Mouse (Mus musculus): Measurements from ENCODE around the gene Gm5134.

- TF ChIP-seq KAT2A (conservative IDR thresholded peaks at IDR 0.05; ENCODE audit: low read depth, low read length) (no peak), POLR2A (IDR thresholded peaks at IDR 0.05; ENCODE audit: control insufficient read depth in 1 of 2, insufficient read depth in 1 of 2, low read depth in 1 of 2, low read length in 2 of 2, poor library complexity in 1 of 2) (no peak), EP300 (IDR thresholded peaks at IDR 0.05; ENCODE audit: low read depth in 1 of 2, low read length in 2 of 2) (no peak), CHD2 (IDR thresholded peaks at IDR 0.05; ENCODE audit: low read length) (no peak), CTCF (IDR thresholded peaks at IDR 0.05 in 2 of 3, conservative IDR thresholded peaks at IDR 0.05 in 1 of 3; ENCODE audit: control insufficient read depth in 1 of 3, insufficient read depth in 1 of 3, low read depth in 2 of 3, low read length in 3 of 3, poor library complexity in 1 of 3, severe bottlenecking in 1 of 3) (no peak), MYB (IDR thresholded peaks at IDR 0.05; ENCODE audit: low read depth, low read length) (no peak), TBP (IDR thresholded peaks at IDR 0.05; ENCODE audit: low read depth, low read length) (no peak), GATA1 (IDR thresholded peaks at IDR 0.05; ENCODE audit: low read depth, low read length) (no peak), USF2 (IDR thresholded peaks at IDR 0.05; ENCODE audit: borderline replicate concordance in 1 of 2, insufficient read depth in 1 of 2, low read depth in 1 of 2, low read length in 2 of 2) (no peak), ZC3H11A (IDR thresholded peaks at IDR 0.05; ENCODE audit: low read depth, low read length) (no peak), MAX (IDR thresholded peaks at IDR 0.05; ENCODE audit: low read length) (no peak)
These were observed 52.1 kb downstream of the Gm5134 start for GRCm38 (mm10) chr10:76006385-76006784.
